Mouse (Mus musculus) ovary, postnatal 36 days (tissue): ENCODE measurements at regions not wholly inside any gene's neighbourhood (a gene's known extent, or its start where the extent isn't known, plus 50 kb on each side); places are given as distances from the start of the nearest gene placed in this dataset.
A peak's percentile ranks its signal among the peaks of the same experiment; 100 is the strongest.

Experiments
- DNase-seq: peaks from one replicate; pipeline ENCODE4 v3.0.0; 2022; ENCODE audit warnings: low spot score, mixed read lengths

- DNase-seq = no peak
Observed at GRCm38 (mm10) chr11:113028235-113028919, 246.4 kb downstream of the Sox9 start.

GRCm38 (mm10) chr11:113031405-113031804 lies 249.4 kb downstream of the Sox9 start:
- peak; percentile 15 for DNase-seq

GRCm38 (mm10) chr11:113032487-113033228 lies 250.6 kb downstream of the Sox9 start:
- no peak for DNase-seq

GRCm38 (mm10) chr11:113034911-113035310 lies 252.9 kb downstream of the Sox9 start:
- no peak for DNase-seq

GRCm38 (mm10) chr11:113037736-113038135 lies 255.7 kb downstream of the Sox9 start:
- DNase-seq = no peak

GRCm38 (mm10) chr11:113042710-113043109 lies 260.7 kb downstream of the Sox9 start:
- no peak for DNase-seq

GRCm38 (mm10) chr11:113046200-113047051 lies 264.4 kb downstream of the Sox9 start:
- no peak for DNase-seq

GRCm38 (mm10) chr11:113048158-113048557 lies 266.1 kb downstream of the Sox9 start:
- no peak for DNase-seq

- no peak for DNase-seq
Observed at GRCm38 (mm10) chr11:113049593-113049992, 267.6 kb downstream of the Sox9 start.

GRCm38 (mm10) chr11:113052536-113052935 lies 270.5 kb downstream of the Sox9 start:
- no peak for DNase-seq

- DNase-seq = no peak
Observed at GRCm38 (mm10) chr11:113056042-113056632, 274.1 kb downstream of the Sox9 start.

GRCm38 (mm10) chr11:113056824-113057223 lies 274.8 kb downstream of the Sox9 start:
- DNase-seq = no peak

GRCm38 (mm10) chr11:113070365-113070764 lies 288.3 kb downstream of the Sox9 start:
- no peak for DNase-seq

GRCm38 (mm10) chr11:113071942-113072341 lies 289.9 kb downstream of the Sox9 start:
- DNase-seq = no peak

GRCm38 (mm10) chr11:113074328-113074727 lies 292.3 kb downstream of the Sox9 start:
- no peak for DNase-seq

GRCm38 (mm10) chr11:113076371-113076770 lies 294.3 kb downstream of the Sox9 start:
- no peak for DNase-seq

- no peak for DNase-seq
Observed at GRCm38 (mm10) chr11:113080311-113080710, 298.3 kb downstream of the Sox9 start.

GRCm38 (mm10) chr11:113084442-113084841 lies 302.4 kb downstream of the Sox9 start:
- DNase-seq = no peak

GRCm38 (mm10) chr11:113085556-113085955 lies 303.5 kb downstream of the Sox9 start:
- DNase-seq = no peak

GRCm38 (mm10) chr11:113087084-113087483 lies 305.1 kb downstream of the Sox9 start:
- DNase-seq = no peak

- DNase-seq = no peak
Observed at GRCm38 (mm10) chr11:113089637-113090351, 307.8 kb downstream of the Sox9 start.
